Mouse (Mus musculus) heart, postnatal 0 days (tissue): Measurements from ENCODE around the gene Hopx.

Experiments used
- CTCF ChIP-seq: IDR thresholded peaks from 2 replicates; pipeline ENCODE4 v1.5.1; 2016; ENCODE audit warnings: antibody characterized with exemption, control low read depth, low read depth
- EP300 ChIP-seq: IDR thresholded peaks from 2 replicates; pipeline ENCODE4 v1.6.1; 2016; ENCODE audit warnings: antibody characterized with exemption, low read depth

- TF ChIP-seq CTCF (no peak), EP300 (no peak)
Measured at GRCm38 (mm10) chr5:77100691-77101090, 14.2 kb downstream of the Hopx start.
